Mouse (Mus musculus) lung, embryonic 15.5 days (tissue): ENCODE data around the gene Fetub. TPM values are rescaled to one million over a fixed set of nuclear protein-coding genes. Genes with fewer than 3 reads are reported as not detected.

Experiments used
- ATAC-seq: fragments of 200-750 bp; cut with Nextera tagmentation; 2 replicates; pipeline ENCODE4 v1.8.0; 2017; ENCODE audit warnings: moderate number of reproducible peaks, borderline replicate concordance; ENCODE audit not compliant: low FRiP score, low TSS enrichment; ENCODE audit errors: extremely low read depth
- H3K27ac ChIP-seq: fragments of 300-500 bp; sonication (generic); 2 replicates; pipeline ENCODE4 v1.5.1; 2015; ENCODE audit warnings: moderate library complexity, mild to moderate bottlenecking, inconsistent platforms
- H3K27me3 ChIP-seq: fragments of 300-500 bp; sonication (generic); 2 replicates; pipeline ENCODE4 v1.6.1; 2015; ENCODE audit warnings: inconsistent platforms
- H3K36me3 ChIP-seq: fragments of 300-500 bp; sonication (generic); 2 replicates; pipeline ENCODE4 v1.6.1; 2015; ENCODE audit warnings: inconsistent platforms
- H3K4me1 ChIP-seq: fragments of 300-500 bp; sonication (generic); 2 replicates; pipeline ENCODE4 v1.6.1; 2015; ENCODE audit warnings: inconsistent platforms
- H3K4me2 ChIP-seq: fragments of 300-500 bp; sonication (generic); 2 replicates; pipeline ENCODE4 v1.6.1; 2015; ENCODE audit warnings: inconsistent platforms, mild to moderate bottlenecking, moderate library complexity
- H3K4me3 ChIP-seq: fragments of 300-500 bp; sonication (generic); 2 replicates; pipeline ENCODE4 v1.5.1; 2015; ENCODE audit warnings: mild to moderate bottlenecking, inconsistent platforms
- H3K9ac ChIP-seq: fragments of 300-500 bp; sonication (generic); 2 replicates; pipeline ENCODE4 v1.6.1; 2015; ENCODE audit warnings: inconsistent platforms
- H3K9me3 ChIP-seq: fragments of 300-500 bp; sonication (generic); 2 replicates; pipeline ENCODE4 v1.6.1; 2016; ENCODE audit warnings: inconsistent platforms
- WGBS: fragments of 180-500 bp; shearing (Covaris S2); methylation state at CpG from one replicate; pipeline ENCODE4 v1.1.7; 2015; 5-methylcytosine and 5-hydroxymethylcytosine counted together
- polyA plus RNA-seq: library from polyadenylated mRNA; unstranded; fragments of >200 nt; fragmentation: Nextera tagmentation; extraction: Ambion mirVana; gene quantifications from 2 replicates; pipeline ENCODE4 v1.2.1, GENCODE M21; 2015

Fetub gene
- 0.15 TPM in 1 of 2 replicates, not detected in the other for polyA plus RNA-seq

DNA sequence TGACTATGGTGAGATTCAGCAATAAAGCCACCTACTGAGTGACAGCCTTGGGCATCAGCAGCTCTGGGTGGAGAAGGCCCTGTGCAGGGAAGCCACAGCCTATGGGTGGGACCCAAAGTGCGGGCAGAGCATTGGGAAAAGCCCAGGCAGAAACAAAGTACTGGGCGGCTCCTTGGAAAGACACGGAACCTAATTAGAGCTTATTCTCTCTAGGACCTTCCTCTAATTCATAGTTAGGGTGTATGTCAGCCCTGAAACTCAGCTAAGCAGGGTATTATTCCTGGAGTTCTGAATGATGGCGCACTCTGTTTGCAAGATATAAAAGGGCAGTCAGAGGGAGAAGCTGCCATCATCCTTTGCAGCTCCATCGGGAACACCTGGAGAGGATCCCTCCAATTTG lies at the start of gene Fetub:
TSS of gene Fetub (plus strand) at position 301 of the 400 bp plus-strand sequence.
- Histone ChIP-seq H3K9ac (no peak within 1 kb of the TSS), H3K27me3 (no peaks in the 10 kb centered on the region), H3K4me1 (no peaks in the 10 kb centered on the region), H3K36me3 (no peaks in the 10 kb centered on the region), H3K27ac (no peak within 1 kb of the TSS), H3K9me3 (no peaks in the 10 kb centered on the region), H3K4me2 (no peak within 1 kb of the TSS), H3K4me3 (no peak within 1 kb of the TSS)
- WGBS = 81% methylated on average over 5 of the region's 5 CpGs
- no peak for ATAC-seq

DNA sequence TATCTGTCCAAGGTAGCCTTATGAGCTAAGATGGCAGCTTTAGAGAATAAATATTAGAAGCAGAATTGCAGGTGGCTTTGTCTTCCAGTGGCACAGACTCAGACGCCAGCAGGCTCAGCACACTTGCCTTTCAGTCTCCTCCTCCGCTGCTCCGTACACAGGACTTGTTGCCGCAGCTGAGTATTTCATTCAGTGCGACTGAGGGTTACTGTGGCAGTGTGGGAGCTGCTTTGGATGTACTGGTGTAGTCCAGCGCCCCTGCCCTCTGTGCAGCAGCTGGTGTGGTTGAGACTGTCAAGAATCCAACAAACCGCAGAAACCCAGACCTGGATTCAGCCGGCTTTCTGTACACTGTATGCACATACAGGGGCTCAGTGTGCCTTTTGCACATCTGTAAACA lies 45.7 kb upstream of the Fetub start:
- Histone ChIP-seq H3K4me3 (no peak overlapping the region), H3K27ac (no peak overlapping the region), H3K4me2 (no peak overlapping the region), H3K9ac (no peak overlapping the region), H3K27me3 (no peaks in the 10 kb centered on the region), H3K36me3 (peaks cover 60% of the 10 kb centered on the region), H3K9me3 (no peaks in the 10 kb centered on the region), H3K4me1 (no peaks in the 10 kb centered on the region)
- ATAC-seq = no peak
- 93% methylated on average over 8 of the region's 8 CpGs for whole genome bisulfite sequencing

DNA sequence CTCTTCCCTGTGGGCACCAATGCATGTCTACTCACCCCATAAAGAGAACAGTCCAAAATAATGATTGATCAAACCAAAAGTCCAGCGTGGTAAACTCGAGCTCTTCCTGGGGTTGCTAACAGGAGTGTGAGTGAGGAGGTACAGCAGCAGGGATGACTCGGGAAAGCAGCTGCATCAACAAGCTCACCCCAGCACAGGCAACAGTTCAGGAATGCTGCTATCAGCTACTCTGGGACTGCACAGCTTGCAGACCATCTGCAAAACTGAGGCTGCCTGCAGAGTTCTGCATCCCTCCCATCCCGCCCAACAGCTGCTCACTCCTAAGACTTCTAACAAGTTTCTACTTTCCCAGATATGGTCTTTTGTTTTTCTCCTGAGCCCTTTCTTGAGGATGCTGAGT lies 44.8 kb upstream of the Fetub start:
- Histone ChIP-seq H3K27ac (no peak overlapping the region), H3K9ac (no peak overlapping the region), H3K4me1 (no peaks in the 10 kb centered on the region), H3K4me2 (no peak overlapping the region), H3K27me3 (no peaks in the 10 kb centered on the region), H3K36me3 (peaks cover 50% of the 10 kb centered on the region), H3K9me3 (no peaks in the 10 kb centered on the region), H3K4me3 (no peak overlapping the region)
- ATAC-seq = no peak
- WGBS = 70% methylated on average over 4 of the region's 4 CpGs

DNA sequence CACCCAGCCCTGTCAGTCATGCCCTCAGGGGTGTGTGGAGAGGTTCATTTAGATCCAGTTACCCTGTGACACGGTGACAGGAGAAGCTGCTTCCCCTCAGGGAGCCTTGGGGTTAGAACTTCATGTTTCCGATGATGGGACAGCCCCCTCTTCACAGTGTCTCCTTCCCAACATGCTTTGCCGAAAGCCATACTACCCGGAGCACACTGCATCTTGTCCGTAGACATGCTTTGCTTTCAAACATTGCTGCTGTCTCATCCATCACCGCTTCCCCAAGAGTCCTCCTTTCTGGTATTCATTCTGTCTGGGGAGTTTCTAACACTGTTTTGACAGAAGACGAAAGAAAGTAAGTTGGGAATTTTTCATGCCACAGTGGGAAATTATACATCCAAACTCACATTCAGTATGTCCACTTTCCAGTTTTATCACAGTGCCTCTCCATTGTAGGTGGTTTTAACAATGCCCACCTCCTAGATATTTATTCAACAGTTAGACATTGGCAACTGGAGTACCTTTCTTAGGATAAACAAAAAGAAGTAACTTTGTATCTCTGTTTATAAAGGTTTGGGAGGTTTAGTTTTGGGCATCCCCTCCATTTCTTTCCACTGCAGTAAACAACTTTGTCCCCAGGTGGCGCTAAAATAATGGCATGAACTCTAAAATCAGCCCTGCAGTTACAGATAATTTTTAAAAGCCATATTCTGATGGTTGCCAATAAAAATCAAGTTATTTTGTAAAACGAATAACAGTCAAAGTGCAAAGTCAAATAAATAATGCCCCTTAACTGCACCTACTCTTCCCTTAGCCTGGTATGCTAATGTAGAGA lies 41.7 kb upstream of the Fetub start:
- no peaks in the 10 kb centered on the region for H3K9me3 ChIP-seq
- no peaks in the 10 kb centered on the region for H3K27me3 ChIP-seq
- no peak for ATAC-seq
- no peak overlapping the region for H3K27ac ChIP-seq
- no peak overlapping the region for H3K9ac ChIP-seq
- H3K4me3 ChIP-seq = no peak overlapping the region
- 36% methylated on average over 9 of the region's 9 CpGs for WGBS
- no peaks in the 10 kb centered on the region for H3K4me1 ChIP-seq
- H3K36me3 ChIP-seq = peaks cover 19% of the 10 kb centered on the region
- H3K4me2 ChIP-seq = no peak overlapping the region

DNA sequence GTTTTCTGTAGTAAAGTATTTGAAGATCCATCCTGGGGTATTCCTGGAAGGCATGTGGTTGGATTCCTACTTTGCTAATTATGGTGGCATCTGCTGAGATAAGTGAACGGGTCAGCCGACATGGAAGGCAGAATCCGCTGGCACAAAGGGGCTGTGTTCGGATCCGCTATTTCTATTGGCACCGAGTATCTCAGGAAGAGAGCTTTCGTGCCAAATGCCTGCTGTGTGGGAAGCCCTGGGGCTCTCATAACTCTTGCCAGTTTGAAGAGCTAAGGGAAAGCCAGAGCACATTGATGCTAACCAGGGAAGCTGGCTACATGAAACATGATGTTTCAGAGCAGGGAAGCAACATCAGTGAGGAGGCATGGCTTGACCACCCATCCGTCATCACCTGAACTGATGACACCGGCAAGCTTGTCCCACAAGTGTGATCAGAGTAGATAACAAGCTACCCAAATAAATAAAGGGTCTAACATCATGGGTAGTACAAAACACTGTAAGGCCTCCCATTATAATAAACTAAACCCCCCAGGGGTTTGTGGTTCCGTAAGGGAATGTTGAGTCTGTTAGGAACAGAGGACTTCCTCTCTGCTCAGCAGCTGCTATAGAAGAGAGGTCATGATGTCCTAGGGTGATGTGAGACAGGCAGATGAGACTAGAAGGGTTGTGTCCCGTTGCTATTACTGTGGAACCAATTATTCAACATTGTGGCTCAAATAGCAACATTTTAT lies 40.3 kb upstream of the Fetub start:
- WGBS = 63% methylated on average over 11 of the region's 11 CpGs
- ATAC-seq = no peak

DNA sequence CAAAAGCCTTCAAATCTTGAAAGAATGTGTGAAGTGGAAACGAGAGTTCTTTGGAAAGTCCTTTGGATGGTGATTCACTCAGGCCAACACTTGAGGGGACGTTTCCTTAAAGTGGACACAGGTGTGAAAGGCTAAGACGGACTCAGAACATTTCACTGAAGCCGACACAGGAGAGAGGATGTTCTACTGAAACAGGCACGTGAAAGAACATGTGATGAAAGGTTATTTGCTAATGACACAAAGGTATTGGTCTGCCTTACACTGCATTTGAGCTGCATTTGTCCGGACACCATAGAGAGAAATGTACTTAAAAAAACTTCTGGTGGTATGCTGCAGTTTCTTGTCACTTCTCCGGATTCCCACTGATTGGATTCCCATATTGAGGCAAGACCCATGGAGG lies 39.4 kb upstream of the Fetub start:
- Histone ChIP-seq H3K4me1 (no peaks in the 10 kb centered on the region), H3K36me3 (no peaks in the 10 kb centered on the region), H3K4me3 (no peak overlapping the region), H3K27me3 (no peaks in the 10 kb centered on the region), H3K27ac (no peak overlapping the region), H3K9ac (no peak overlapping the region), H3K9me3 (no peaks in the 10 kb centered on the region), H3K4me2 (no peak overlapping the region)
- no peak for ATAC-seq
- WGBS = 58% methylated on average over 7 of the region's 7 CpGs

More for the DNA sequence above, 40.3 kb upstream of the Fetub start:
- H3K9me3 ChIP-seq = no peaks in the 10 kb centered on the region
- no peak overlapping the region for H3K4me2 ChIP-seq
- H3K27ac ChIP-seq = no peak overlapping the region
- H3K9ac ChIP-seq = no peak overlapping the region
- peaks cover 5% of the 10 kb centered on the region for H3K36me3 ChIP-seq
- H3K4me1 ChIP-seq = no peaks in the 10 kb centered on the region
- H3K4me3 ChIP-seq = no peak overlapping the region
- H3K27me3 ChIP-seq = no peaks in the 10 kb centered on the region

DNA sequence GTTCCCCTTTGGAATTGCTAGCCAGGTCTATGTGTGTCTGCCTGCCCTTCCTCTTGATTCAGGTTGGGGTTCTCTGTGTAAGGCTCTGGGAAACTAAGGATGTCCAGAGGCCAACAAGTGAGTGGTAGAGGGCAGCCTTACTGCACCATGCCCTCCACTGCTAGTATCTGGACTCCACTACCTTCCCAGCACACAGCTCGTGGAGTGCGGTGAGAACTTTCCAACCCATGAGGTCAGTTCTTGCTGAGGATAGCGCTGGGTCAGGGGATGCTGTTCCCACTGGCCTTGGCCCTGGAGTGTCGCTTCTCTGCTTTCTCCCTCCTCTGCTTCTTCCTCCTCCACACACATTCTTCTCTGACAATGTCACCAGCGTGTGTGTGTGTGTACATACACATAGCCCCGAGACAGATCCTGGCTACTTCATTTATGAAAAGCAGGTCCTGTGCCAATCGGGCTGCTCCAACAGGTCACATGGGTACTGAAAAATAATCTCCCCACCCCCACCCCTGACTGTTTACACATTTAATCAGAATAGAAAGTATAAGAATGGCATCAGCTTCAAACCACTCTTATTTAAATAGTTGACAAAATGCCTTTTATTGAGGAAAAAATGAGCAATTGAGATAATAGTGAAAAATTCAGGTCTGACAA lies 38.1 kb upstream of the Fetub start:
- no peaks in the 10 kb centered on the region for H3K9me3 ChIP-seq
- H3K9ac ChIP-seq = no peak overlapping the region
- H3K36me3 ChIP-seq = no peaks in the 10 kb centered on the region
- H3K27ac ChIP-seq = no peak overlapping the region
- no peaks in the 10 kb centered on the region for H3K4me1 ChIP-seq
- no peaks in the 10 kb centered on the region for H3K27me3 ChIP-seq
- no peak for ATAC-seq
- no peak overlapping the region for H3K4me2 ChIP-seq
- 48% methylated on average over 7 of the region's 7 CpGs for WGBS
- H3K4me3 ChIP-seq = no peak overlapping the region

DNA sequence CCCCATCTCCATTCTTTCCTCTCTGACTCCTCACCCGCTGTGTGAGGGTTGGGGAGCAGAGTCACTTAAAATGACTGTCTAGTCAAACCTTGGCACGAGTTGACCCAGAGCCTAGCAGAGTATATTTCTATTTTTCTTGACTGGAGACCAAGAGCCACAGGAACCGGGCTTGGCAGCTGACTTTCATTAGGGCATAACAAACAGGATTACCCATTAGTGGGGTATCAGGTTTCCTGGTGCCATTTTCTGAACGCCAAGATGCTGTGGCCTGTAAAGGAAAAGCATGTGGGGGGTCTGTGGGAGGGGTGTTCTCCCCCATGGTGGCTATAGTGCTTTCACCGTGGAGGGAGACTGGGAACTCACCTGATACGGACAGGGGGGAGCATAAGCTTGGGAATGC lies 37.2 kb upstream of the Fetub start:
- Histone ChIP-seq H3K9me3 (no peaks in the 10 kb centered on the region), H3K4me3 (no peak overlapping the region), H3K4me2 (no peak overlapping the region), H3K36me3 (no peaks in the 10 kb centered on the region), H3K27ac (no peak overlapping the region), H3K9ac (no peak overlapping the region), H3K4me1 (no peaks in the 10 kb centered on the region), H3K27me3 (no peaks in the 10 kb centered on the region)
- no peak for ATAC-seq
- WGBS = 23% methylated on average over 6 of the region's 6 CpGs

DNA sequence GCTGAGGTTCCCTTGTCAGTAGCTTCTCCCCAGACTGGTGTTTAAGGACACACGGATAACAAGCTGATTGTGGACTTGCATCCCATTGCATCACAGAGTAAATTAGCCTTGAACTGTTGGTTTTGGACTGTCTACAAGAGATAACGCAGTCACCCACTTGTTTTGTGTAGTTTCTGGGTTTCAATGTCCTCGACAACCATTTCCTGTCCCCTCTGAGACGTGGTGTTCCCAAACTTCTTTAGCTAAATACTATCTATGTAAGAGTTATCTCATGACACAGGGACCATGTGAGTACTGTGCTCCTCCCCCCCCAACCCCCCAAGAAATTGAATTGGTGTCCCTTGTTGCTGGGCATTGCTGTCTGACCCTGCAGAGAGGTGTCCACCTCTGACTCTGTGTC lies 36.6 kb upstream of the Fetub start:
- no peak for ATAC-seq
- no peaks in the 10 kb centered on the region for H3K4me1 ChIP-seq
- no peak overlapping the region for H3K4me3 ChIP-seq
- no peak overlapping the region for H3K4me2 ChIP-seq
- no peak overlapping the region for H3K9ac ChIP-seq
- H3K27ac ChIP-seq = no peak overlapping the region
- H3K9me3 ChIP-seq = no peaks in the 10 kb centered on the region
- no peaks in the 10 kb centered on the region for H3K36me3 ChIP-seq
- H3K27me3 ChIP-seq = no peaks in the 10 kb centered on the region
- WGBS = 35% methylated on average over 4 of the region's 4 CpGs

DNA sequence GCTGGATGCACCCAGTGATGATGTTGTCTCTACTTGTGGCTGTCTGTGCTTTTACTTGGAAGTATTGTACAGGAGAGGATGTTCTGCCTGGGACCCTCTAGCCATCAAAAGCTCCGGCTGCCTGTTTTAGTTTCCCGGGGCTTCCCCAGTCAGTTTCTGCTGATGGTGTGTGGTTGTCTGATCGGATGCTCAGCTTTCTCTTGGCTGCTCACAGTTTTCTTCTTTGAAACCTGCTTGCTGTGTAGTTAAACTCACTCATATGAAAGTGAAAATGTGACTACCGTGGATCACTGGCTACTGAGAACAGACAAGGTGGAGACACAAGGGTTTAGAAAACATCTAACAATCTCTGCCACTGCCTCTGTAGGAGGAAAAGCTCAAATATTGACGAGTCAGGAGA lies 34.7 kb upstream of the Fetub start:
- Histone ChIP-seq H3K9ac (no peak overlapping the region), H3K27me3 (no peaks in the 10 kb centered on the region), H3K9me3 (no peaks in the 10 kb centered on the region), H3K36me3 (no peaks in the 10 kb centered on the region), H3K4me2 (no peak overlapping the region), H3K4me3 (no peak overlapping the region), H3K4me1 (no peaks in the 10 kb centered on the region), H3K27ac (no peak overlapping the region)
- ATAC-seq = no peak
- 73% methylated on average over 5 of the region's 5 CpGs for WGBS

DNA sequence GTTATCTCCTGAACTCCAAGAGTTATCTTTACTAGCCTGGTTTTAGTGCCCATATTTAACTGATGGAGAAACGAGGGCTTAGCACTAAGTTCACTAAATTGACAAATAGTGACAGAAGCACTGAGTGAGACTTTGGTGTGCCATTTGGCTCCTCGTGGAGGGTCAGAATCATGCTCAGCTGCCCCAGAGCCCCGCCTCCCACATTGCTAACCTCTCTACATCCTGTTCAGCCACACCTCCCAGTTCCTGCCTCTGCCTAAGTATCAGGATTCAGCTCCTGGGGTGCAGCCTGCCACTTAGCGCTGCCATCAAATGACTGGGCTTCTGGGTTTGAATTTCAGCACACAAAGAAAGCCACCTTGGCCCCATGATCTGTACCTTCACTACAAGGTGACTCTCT lies 32.8 kb upstream of the Fetub start:
- 12% methylated on average over 4 of the region's 4 CpGs for WGBS

DNA sequence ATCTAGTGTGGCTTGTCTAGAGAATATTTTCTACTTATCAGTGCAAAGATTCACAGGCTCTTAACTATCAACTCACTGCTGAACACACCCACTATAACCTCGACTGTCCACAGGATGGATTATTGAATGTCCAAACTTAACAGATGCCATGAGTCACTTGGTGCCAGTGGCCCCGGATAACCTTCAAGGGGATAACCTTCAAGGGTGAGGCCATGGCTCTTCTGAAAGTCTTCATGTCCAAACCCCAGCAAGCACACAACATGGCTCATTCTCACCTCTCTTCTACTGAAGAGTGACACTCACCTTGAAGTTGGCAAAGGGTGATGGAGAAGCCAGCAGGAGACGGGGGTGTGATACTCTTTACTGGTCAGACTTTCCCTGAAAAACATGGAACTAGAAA lies 31.4 kb upstream of the Fetub start:
- Histone ChIP-seq H3K4me2 (no peak overlapping the region), H3K27me3 (no peaks in the 10 kb centered on the region; the same call in 1 of the 2 replicates), H3K4me3 (no peak overlapping the region), H3K9ac (no peak overlapping the region), H3K4me1 (no peaks in the 10 kb centered on the region), H3K27ac (no peak overlapping the region), H3K36me3 (no peaks in the 10 kb centered on the region), H3K9me3 (no peaks in the 10 kb centered on the region)
- ATAC-seq = no peak
- 66% methylated on average over 3 of the region's 3 CpGs for WGBS

More for the DNA sequence above, 32.8 kb upstream of the Fetub start:
- Histone ChIP-seq H3K36me3 (no peaks in the 10 kb centered on the region), H3K9ac (no peak overlapping the region), H3K27me3 (no peaks in the 10 kb centered on the region; the same call in 1 of the 2 replicates), H3K9me3 (no peaks in the 10 kb centered on the region), H3K4me2 (no peak overlapping the region), H3K4me1 (no peaks in the 10 kb centered on the region), H3K4me3 (no peak overlapping the region), H3K27ac (no peak overlapping the region)
- ATAC-seq = no peak
